Mouse (Mus musculus): ENCODE results near the gene Prc1. TPM values are rescaled to one million over a fixed set of nuclear protein-coding genes. Genes with fewer than 3 reads are reported as not detected.

Prc1 gene
- 114 and 130 TPM in 2 replicates for polyA plus RNA-seq (2015; fragmentation: Nextera tagmentation; extraction: Ambion mirVana)

DNA sequence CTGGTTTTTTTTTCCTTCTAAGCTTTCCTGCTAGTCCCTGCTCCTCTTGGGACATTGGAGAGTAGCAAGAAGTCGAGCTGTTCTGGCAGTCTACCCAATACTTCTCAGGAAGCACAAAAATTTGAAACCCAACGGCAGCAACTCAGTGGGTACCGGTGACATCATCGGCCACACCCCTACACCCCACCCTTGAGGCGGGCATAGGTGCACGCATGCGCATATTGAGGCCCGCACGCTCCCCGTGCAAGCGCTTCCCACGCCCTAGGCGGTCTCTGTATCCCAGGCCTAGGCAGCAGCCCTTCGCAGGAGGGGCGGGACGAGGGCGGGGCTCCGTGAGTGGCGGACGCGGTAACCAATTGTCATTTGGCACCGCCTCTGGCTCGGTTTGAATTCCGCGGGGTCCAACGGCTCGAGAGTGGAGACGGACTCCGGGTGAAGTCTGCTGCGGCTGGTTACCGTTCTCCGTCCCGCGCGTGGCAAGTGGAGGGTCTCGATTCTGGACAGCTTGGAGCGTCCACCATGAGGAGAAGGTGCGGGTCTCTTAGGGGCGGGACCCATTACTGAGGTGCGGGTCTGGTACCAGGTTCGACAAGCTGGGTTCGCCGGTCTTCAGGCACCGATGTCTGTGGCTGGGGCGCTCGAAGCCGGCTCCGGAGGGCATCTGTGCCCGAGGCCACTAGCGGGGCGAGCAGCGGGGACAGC lies at the start of gene Prc1:
Gene Prc1, plus strand, starts transcription at position 389 of the 702 bp plus-strand sequence.
- H3K9me3 ChIP-seq (replicated peaks), result no peaks in the 10 kb centered on the region
- ATAC-seq (ENCODE audit: low read depth), result peak; percentile 98
- peak within 1 kb of the TSS; percentile 93 for H3K27ac ChIP-seq
- under 1% methylated on average over 52 of the region's 52 CpGs for WGBS (ENCODE audit: insufficient replicate concordance)
- no peaks in the 10 kb centered on the region for H3K27me3 ChIP-seq
- H3K4me1 ChIP-seq (replicated peaks), result peaks cover 56% of the 10 kb centered on the region
- H3K4me2 ChIP-seq, result peak within 1 kb of the TSS; percentile 73
- H3K9ac ChIP-seq, result peak within 1 kb of the TSS; percentile 98
- peak within 1 kb of the TSS; percentile 91 for H3K4me3 ChIP-seq (replicated peaks)
- DNase-seq, result peak; percentile 100
- peaks cover 48% of the 10 kb centered on the region for H3K36me3 ChIP-seq

GRCm38 (mm10) chr7:80244851-80245250 lies 49.4 kb upstream of the Prc1 start:
- Histone ChIP-seq H3K9me3 (replicated peaks) (no peaks in the 10 kb centered on the region), H3K27me3 (peaks cover 3% of the 10 kb centered on the region; the same call in 1 of the 2 replicates), H3K4me3 (replicated peaks) (no peak overlapping the region), H3K4me2 (no peak overlapping the region), H3K27ac (no peak overlapping the region), H3K36me3 (peaks cover 14% of the 10 kb centered on the region), H3K4me1 (replicated peaks) (peaks cover 15% of the 10 kb centered on the region), H3K9ac (no peak overlapping the region)
- ATAC-seq (ENCODE audit: low read depth) (no peak), DNase-seq (no peak)
- 87% methylated on average over 4 of the region's 4 CpGs for WGBS (ENCODE audit: insufficient replicate concordance)

DNA sequence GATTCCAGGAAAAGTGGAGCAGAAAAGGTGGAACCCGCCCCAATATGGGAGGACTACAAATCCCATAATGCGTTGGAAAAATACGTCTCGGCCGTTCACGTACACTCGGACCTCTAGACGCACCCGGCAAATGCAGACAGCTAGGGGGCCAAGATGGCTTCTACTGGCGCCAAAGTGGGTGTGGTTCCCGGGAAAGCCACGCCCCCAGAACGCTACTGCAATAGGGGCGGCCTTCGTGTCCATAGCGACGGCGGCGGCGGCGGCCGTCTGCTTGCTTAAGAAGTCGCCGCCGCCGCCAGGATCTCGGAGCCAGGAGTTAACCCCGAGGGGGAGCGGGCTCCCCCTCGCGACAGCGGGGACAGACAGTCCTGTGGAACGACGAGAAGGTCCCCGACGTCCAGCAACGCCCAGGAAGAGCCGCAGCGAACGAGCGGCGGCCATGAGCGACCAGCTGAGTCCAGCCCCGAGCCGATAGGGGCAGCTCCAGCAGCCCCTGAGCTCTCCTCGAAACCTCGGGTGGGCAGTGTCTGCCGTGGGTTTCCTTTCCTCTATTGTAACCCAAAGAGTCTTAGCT lies 48.0 kb upstream of the Prc1 start, which contains the start of gene Ttll13:
Gene Ttll13, plus strand, starts transcription at position 229 of the 574 bp plus-strand sequence.
- Histone ChIP-seq H3K36me3 (no peaks in the 10 kb centered on the region), H3K9me3 (replicated peaks) (no peaks in the 10 kb centered on the region), H3K27ac (peak within 1 kb of the TSS; percentile 77), H3K4me2 (peak within 1 kb of the TSS; percentile 80), H3K9ac (peak within 1 kb of the TSS; percentile 82), H3K4me1 (replicated peaks) (peaks cover 15% of the 10 kb centered on the region), H3K27me3 (peaks cover 3% of the 10 kb centered on the region; the same call in 1 of the 2 replicates), H3K4me3 (replicated peaks) (peak within 1 kb of the TSS; percentile 74)
- ATAC-seq (ENCODE audit: low read depth) (peak; percentile 94), DNase-seq (peak; percentile 97)
- WGBS (ENCODE audit: insufficient replicate concordance), result under 1% methylated on average over 48 of the region's 48 CpGs

DNA sequence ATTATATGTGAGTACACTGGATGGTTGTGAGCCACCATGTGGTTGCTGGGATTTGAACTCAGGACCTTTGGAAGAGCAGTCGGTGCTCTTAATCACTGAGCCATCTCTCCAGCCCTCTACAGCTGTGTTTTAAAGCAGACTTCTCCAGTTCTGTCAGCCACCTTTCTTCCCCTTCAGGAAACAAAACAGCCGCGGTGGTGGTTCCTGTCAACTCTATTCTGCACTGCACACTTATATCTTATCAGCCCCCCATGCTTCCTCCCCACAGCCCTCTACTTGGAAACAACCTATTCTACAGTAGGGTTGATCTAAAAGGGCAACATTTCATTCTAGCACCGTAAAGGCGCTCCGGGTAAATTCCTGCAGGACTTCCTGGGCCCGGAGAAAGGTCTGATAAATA lies 47.4 kb upstream of the Prc1 start:
- peaks cover 15% of the 10 kb centered on the region for H3K4me1 ChIP-seq (replicated peaks)
- H3K4me2 ChIP-seq, result peak overlapping the region; percentile 80
- H3K27me3 ChIP-seq, result peaks cover 3% of the 10 kb centered on the region; the same call in 1 of the 2 replicates
- H3K9me3 ChIP-seq (replicated peaks), result no peaks in the 10 kb centered on the region
- H3K27ac ChIP-seq, result no peak overlapping the region; the same call in 1 of the 2 replicates
- no peaks in the 10 kb centered on the region for H3K36me3 ChIP-seq
- DNase-seq (no peak), ATAC-seq (ENCODE audit: low read depth) (no peak)
- H3K9ac ChIP-seq, result peak overlapping the region; percentile 82
- peak overlapping the region; percentile 74 for H3K4me3 ChIP-seq (replicated peaks)
- WGBS (ENCODE audit: insufficient replicate concordance), result 15% methylated on average over 7 of the region's 7 CpGs

GRCm38 (mm10) chr7:80252437-80252836 lies 41.8 kb upstream of the Prc1 start:
- H3K36me3 ChIP-seq, result no peaks in the 10 kb centered on the region

GRCm38 (mm10) chr7:80252886-80253285 lies 41.4 kb upstream of the Prc1 start:
- Histone ChIP-seq H3K9me3 (replicated peaks) (no peaks in the 10 kb centered on the region), H3K27me3 (peaks cover 3% of the 10 kb centered on the region; the same call in 1 of the 2 replicates), H3K4me1 (replicated peaks) (peaks cover 13% of the 10 kb centered on the region), H3K4me2 (no peak overlapping the region), H3K4me3 (replicated peaks) (no peak overlapping the region), H3K9ac (no peak overlapping the region), H3K36me3 (no peaks in the 10 kb centered on the region), H3K27ac (no peak overlapping the region)
- ATAC-seq (ENCODE audit: low read depth) (peak; percentile 29; the same call in 1 of the 2 replicates), DNase-seq (no peak)
- 38% methylated on average over 11 of the region's 11 CpGs for WGBS (ENCODE audit: insufficient replicate concordance)

More at GRCm38 (mm10) chr7:80252437-80252836, 41.8 kb upstream of the Prc1 start:
- Histone ChIP-seq H3K27ac (no peak overlapping the region), H3K4me3 (replicated peaks) (no peak overlapping the region), H3K4me2 (no peak overlapping the region), H3K27me3 (peaks cover 3% of the 10 kb centered on the region; the same call in 1 of the 2 replicates), H3K9me3 (replicated peaks) (no peaks in the 10 kb centered on the region), H3K4me1 (replicated peaks) (peaks cover 10% of the 10 kb centered on the region), H3K9ac (no peak overlapping the region)
- 75% methylated on average over 7 of the region's 7 CpGs for WGBS (ENCODE audit: insufficient replicate concordance)
- ATAC-seq (ENCODE audit: low read depth), result no peak
- no peak for DNase-seq

DNA sequence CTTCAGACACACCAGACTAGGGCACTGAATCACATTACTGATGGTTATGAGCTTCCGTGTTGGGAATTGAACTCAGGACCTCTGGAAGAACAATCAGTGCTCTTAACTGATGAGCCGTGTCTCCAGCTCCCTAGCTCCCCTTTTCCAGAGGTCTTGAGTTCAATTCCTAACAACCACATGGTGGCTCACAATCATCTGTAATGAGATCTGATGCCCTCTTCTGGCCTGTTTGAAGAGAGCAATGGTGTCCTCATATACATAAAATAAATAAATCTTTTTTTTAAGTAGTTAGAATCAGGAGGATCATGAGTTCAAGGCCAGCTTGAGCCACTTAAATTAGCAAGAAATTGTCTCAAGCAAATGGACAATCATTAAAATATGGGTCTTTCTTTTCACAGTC lies 38.3 kb upstream of the Prc1 start:
- no peaks in the 10 kb centered on the region for H3K36me3 ChIP-seq
- DNase-seq, result no peak
- WGBS (ENCODE audit: insufficient replicate concordance), result 64% methylated on average over 2 of the region's 2 CpGs

GRCm38 (mm10) chr7:80257706-80258105 lies 36.5 kb upstream of the Prc1 start:
- ATAC-seq (ENCODE audit: low read depth), result no peak

More for the DNA sequence above, 38.3 kb upstream of the Prc1 start:
- ATAC-seq (ENCODE audit: low read depth), result no peak
- no peak overlapping the region for H3K4me3 ChIP-seq (replicated peaks)
- no peak overlapping the region for H3K4me2 ChIP-seq
- H3K4me1 ChIP-seq (replicated peaks), result peaks cover 24% of the 10 kb centered on the region
- peaks cover 11% of the 10 kb centered on the region; the same call in 1 of the 2 replicates for H3K27me3 ChIP-seq
- H3K9me3 ChIP-seq (replicated peaks), result 0 out of 2 replicates have a peak, but pooled peaks cover 4% of the 10 kb centered on the region
- H3K9ac ChIP-seq, result no peak overlapping the region
- no peak overlapping the region for H3K27ac ChIP-seq

GRCm38 (mm10) chr7:80260625-80261371 lies 33.5 kb upstream of the Prc1 start, which contains the start of gene Ngrn:
Gene Ngrn (plus strand): TSS chr7:80261215.
- Histone ChIP-seq H3K27me3 (peaks cover 11% of the 10 kb centered on the region; the same call in 1 of the 2 replicates), H3K4me2 (peak within 1 kb of the TSS; percentile 78), H3K36me3 (peaks cover 28% of the 10 kb centered on the region), H3K27ac (peak within 1 kb of the TSS; percentile 90), H3K4me1 (replicated peaks) (peaks cover 28% of the 10 kb centered on the region), H3K9me3 (replicated peaks) (0 out of 2 replicates have a peak, but pooled peaks cover 4% of the 10 kb centered on the region), H3K9ac (peak within 1 kb of the TSS; percentile 92), H3K4me3 (replicated peaks) (peak within 1 kb of the TSS; percentile 96)
- DNase-seq (peak; percentile 77), ATAC-seq (ENCODE audit: low read depth) (peak; percentile 85)
- 22% methylated on average over 40 of the region's 40 CpGs for WGBS (ENCODE audit: insufficient replicate concordance)

More at GRCm38 (mm10) chr7:80257706-80258105, 36.5 kb upstream of the Prc1 start:
- peaks cover 29% of the 10 kb centered on the region for H3K4me1 ChIP-seq (replicated peaks)
- H3K9me3 ChIP-seq (replicated peaks), result 0 out of 2 replicates have a peak, but pooled peaks cover 4% of the 10 kb centered on the region
- H3K27me3 ChIP-seq, result peaks cover 11% of the 10 kb centered on the region; the same call in 1 of the 2 replicates
- DNase-seq, result no peak
- no peaks in the 10 kb centered on the region for H3K36me3 ChIP-seq
- H3K27ac ChIP-seq, result no peak overlapping the region
- WGBS (ENCODE audit: insufficient replicate concordance), result 48% methylated on average over 2 of the region's 2 CpGs
- no peak overlapping the region for H3K4me3 ChIP-seq (replicated peaks)
- no peak overlapping the region for H3K4me2 ChIP-seq
- no peak overlapping the region for H3K9ac ChIP-seq

GRCm38 (mm10) chr7:80261372-80261990 lies 32.8 kb upstream of the Prc1 start:
- H3K36me3 ChIP-seq, result peaks cover 35% of the 10 kb centered on the region
- DNase-seq (no peak), ATAC-seq (ENCODE audit: low read depth) (peak; percentile 67)
- peaks cover 11% of the 10 kb centered on the region; the same call in 1 of the 2 replicates for H3K27me3 ChIP-seq
- 1% methylated on average over 32 of the region's 32 CpGs for WGBS (ENCODE audit: insufficient replicate concordance)
- H3K4me2 ChIP-seq, result peak overlapping the region; percentile 78
- H3K27ac ChIP-seq, result peak overlapping the region; percentile 90
- H3K9me3 ChIP-seq (replicated peaks), result 0 out of 2 replicates have a peak, but pooled peaks cover 4% of the 10 kb centered on the region
- H3K4me3 ChIP-seq (replicated peaks), result peak overlapping the region; percentile 96
- H3K9ac ChIP-seq, result peak overlapping the region; percentile 92
- H3K4me1 ChIP-seq (replicated peaks), result peaks cover 28% of the 10 kb centered on the region

All from liver, embryonic 13.5 days (tissue).